Mouse (Mus musculus): ENCODE results near the gene Anxa9.

DNA sequence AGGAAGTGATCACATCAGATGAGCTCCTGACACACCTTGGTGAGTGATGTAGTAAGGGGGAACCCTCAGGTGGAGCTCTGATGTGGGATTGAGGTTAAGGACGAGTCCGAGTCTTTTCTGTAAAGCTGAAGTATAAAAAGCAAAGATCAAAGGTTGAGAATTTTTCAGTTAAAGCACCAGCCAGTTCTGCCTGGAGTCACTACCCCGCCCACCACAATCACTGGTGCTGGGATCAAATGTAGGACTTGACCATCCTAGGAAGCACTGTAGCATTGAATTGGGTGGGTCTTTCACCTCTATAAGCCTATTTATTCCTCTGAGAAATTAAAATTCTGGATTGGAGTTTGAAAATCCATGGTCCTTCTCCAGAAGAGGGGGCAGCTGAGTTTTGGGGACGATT is 15.9 kb downstream of the Anxa9 start:
- TF ChIP-seq CTCF (IDR thresholded peaks at IDR 0.05; ENCODE audit: extremely low read depth, insufficient read depth, low read length), result no peak
- no peak for TF ChIP-seq POLR2A (IDR thresholded peaks at IDR 0.05; ENCODE audit: extremely low read depth, insufficient read depth, low read length)

Measured in cortical plate, adult 2 months (tissue).